Mouse (Mus musculus) brown adipose tissue, adult 24 weeks (tissue): ENCODE data around the gene Il11ra1. TPM values are rescaled to one million over a fixed set of nuclear protein-coding genes. Genes with fewer than 3 reads are reported as not detected.

Source experiments
- polyA plus RNA-seq: library from polyadenylated mRNA; stranded (reverse); fragments of >200 nt; gene quantifications from 2 replicates; pipeline ENCODE4 v1.2.4, GENCODE M21; 2012; ENCODE audit not compliant: missing spikeins, insufficient read depth, insufficient read length

The Il11ra1 gene
- polyA plus RNA-seq, 1 experiment: 56.1 TPM

Other genes starting within 250 kb of the Il11ra1 start
- gene Kif24, start 235.1 kb upstream of the Il11ra1 start, polyA plus RNA-seq: 0.55 TPM in 1 of 2 replicates, not detected in the other
- gene Nudt2, start 234.8 kb upstream of the Il11ra1 start, polyA plus RNA-seq: 60.1 and 71.7 TPM in 2 replicates
- 8.7 and 13.8 TPM in 2 replicates for gene AI464131, start 196.9 kb upstream of the Il11ra1 start, polyA plus RNA-seq
- gene 1110017D15Rik, start 182.7 kb upstream of the Il11ra1 start, polyA plus RNA-seq: not detected in 2 replicates
- 6.8 and 7.8 TPM in 2 replicates for gene Fam219a, start 130.5 kb upstream of the Il11ra1 start, polyA plus RNA-seq
- not detected in 2 replicates for gene Dnaic1, start 130.2 kb upstream of the Il11ra1 start, polyA plus RNA-seq
- 1.8 TPM in 1 of 2 replicates, not detected in the other for gene Enho, start 59.7 kb upstream of the Il11ra1 start, polyA plus RNA-seq
- gene Cntfr, start 2.9 kb upstream of the Il11ra1 start, polyA plus RNA-seq: 5.5 and 8.4 TPM in 2 replicates
- 9.0 and 13.5 TPM in 2 replicates for gene Rpp25l, start 13.5 kb downstream of the Il11ra1 start, polyA plus RNA-seq
- gene Dctn3, start 23.2 kb downstream of the Il11ra1 start, polyA plus RNA-seq: 111 and 118 TPM in 2 replicates
- not detected in 2 replicates for gene Arid3c, start 31.2 kb downstream of the Il11ra1 start, polyA plus RNA-seq
- gene Galt, start 55.2 kb downstream of the Il11ra1 start, polyA plus RNA-seq: 30.4 and 38.3 TPM in 2 replicates
- gene Sigmar1, start 56.2 kb downstream of the Il11ra1 start, polyA plus RNA-seq: 44.1 and 48.4 TPM in 2 replicates
- 39.4 and 50.0 TPM in 2 replicates for gene Ccl27a, start 74.3 kb downstream of the Il11ra1 start, polyA plus RNA-seq
- gene Gm21541, start 203.6 kb downstream of the Il11ra1 start, polyA plus RNA-seq: not detected in 2 replicates
- 1.4 TPM in 1 of 2 replicates, not detected in the other for gene Gm20878, start 241.6 kb downstream of the Il11ra1 start, polyA plus RNA-seq